Mouse (Mus musculus) spleen, postnatal 10 days (tissue): ENCODE data around the gene Lamp1.

Source experiments
- DNase-seq, 2 experiments: peaks; one replicate each; pipeline ENCODE4 v3.0.0; 2021 to 2022; ENCODE audit warnings: low spot score in 2 of 2

Gene Lamp1

DNA sequence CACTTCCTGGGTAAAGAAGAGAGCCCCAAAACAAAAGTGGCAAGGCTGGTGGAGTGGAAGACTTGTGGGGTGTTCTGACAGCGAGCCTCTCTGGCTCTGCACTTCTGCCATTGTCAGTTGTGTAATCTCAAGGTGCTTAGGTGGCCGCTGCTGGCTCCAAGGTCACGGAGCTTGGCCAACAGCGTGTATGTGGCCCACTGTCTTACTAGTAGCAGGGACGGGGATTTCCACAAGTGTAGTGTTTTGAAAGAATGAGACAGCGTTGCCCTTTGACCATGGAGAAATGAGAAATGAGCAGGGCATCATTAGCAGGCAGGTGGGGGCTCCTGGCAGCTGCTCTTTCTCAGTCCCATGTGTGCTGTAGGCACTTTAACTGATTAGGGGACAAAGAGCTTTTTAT, 3.1 kb downstream of the Lamp1 start:
- DNase-seq, result no peak

DNA sequence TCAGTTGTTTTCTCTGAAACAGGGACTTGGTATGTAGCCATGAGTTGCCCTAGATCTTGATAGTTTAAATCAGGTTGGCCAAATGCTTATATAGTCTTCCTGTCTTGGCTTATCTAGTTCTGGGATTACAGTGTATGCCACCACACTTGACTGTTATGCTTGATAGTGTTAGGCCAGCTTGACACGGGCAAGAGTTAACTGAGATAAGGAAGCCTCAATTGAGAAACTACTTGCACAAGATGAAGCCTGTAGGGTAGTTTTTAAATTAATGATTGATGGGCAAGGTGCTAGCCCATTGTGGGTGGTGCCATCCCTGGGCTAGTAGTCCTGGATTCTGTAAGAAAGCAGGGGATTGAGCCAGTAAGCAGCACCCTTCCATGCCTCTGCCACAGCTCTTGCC, 4.6 kb downstream of the Lamp1 start:
- no peak for DNase-seq

DNA sequence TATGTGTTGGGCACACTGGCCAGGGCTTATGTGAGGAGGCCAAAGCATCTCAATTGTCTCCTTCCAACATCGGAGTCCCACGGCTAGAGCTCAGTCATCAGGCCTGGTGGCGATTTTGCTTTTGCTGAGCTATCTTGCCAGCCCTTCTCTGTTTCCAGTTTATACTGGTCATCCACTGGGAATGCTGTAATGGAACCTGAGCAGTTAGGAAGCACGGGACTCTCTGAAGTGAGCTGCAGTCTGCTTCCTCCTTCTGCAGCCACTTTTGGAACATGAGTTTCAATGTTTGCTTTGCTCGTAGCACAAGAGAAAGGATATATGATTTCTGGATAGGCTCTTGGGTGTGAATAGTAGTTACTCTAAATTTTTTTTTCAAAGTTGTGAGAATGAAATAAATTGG, 5.4 kb downstream of the Lamp1 start:
- DNase-seq, result no peak

DNA sequence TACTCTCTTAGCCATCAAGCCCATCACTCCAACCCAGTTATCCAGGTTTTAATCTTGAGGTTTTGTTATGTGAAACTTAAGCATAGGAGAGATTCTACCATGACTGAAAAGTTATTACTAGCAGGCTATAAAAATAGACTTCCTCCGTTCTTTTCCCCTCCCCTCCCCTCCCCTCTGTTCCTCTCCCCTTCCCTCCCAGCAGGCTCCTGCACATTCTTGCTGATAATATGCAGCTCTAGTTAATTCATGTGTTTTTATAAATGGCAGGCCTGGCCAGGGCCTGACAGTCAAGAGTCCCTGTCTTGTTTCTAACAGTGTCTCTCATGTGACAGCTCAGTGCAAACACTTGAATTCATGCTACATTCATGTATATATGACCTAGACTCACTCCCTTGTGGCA, 11.5 kb downstream of the Lamp1 start:
- no peak for DNase-seq

DNA sequence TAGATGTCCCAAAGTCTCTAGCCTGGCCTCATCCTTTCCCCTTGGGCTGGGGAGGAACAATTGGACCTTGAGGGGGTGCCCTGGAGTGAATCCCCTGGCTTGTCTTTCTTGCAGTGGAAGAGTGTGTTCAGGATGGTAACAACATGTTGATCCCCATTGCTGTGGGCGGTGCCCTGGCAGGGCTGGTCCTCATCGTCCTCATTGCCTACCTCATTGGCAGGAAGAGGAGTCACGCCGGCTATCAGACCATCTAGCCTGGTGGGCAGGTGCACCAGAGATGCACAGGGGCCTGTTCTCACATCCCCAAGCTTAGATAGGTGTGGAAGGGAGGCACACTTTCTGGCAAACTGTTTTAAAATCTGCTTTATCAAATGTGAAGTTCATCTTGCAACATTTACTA, 15.3 kb downstream of the Lamp1 start:
- no peak for DNase-seq

DNA sequence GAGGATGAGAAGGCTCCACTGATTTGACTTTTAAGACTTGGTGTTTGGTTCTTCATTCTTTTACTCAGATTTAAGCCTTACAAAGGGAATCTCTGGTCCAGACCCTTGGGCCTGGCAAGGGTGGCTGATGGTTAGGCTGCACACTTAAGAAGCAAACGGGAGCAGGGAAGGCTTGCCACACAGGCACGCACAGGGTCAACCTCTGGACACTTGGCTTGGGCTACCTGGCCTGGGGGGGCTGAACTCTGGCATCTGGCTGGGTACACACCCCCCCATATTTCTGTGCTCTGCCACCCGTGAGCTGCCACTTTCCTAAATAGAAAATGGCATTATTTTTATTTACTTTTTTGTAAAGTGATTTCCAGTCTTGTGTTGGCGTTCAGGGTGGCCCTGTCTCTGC, 15.8 kb downstream of the Lamp1 start:
- no peak for DNase-seq

DNA sequence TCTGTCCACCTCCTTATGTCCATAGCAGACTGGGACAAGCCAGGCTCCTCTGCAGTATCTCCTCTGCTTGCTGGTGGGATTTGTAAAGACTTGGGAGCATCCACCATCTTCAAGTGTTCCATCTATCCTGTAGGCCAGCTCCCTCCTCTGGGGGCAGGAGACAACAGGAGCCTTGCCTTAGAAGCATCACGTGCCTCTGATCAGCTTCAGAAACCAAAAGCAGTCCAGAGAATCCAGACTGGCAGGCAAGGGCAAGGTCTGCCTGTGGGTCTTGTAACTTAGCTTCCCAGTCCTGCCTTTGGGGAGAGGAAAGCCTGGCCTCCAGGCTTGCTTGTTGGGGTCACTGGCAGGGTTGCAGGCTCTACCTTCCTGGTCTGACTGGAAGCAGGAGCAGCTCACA, 16.7 kb downstream of the Lamp1 start:
- DNase-seq, result no peak

DNA sequence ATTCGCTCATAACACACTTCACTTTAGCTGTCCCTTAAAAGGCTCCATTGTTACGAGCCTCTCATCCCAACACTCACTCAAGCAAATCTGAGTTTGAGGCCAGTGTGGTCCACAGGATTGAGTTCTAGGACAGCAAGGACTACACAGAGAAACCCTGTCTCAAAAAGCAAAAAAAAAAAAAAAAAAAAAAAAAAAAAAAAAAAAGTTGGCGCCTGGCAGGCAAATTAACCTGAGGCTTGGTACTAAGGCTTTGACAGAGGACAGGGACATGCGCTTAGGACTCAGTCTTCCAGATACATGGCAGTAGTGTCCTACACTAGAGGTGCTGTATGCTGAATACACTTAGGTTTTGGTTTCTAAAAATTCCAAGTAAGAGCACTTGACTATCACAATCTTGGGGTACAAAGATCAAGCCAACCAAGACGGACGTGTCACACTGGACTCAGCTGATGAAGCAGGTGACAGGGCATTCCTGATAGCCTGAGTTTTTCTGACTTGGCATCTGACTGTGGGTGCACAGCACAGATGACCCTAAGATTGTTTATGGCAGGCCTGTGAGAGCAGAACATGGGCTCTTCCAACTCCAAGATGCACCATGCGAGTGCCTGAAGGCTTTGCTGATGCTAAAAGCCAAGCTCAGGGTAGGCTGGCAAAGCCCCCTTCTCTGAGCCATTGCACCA, 18.4 kb downstream of the Lamp1 start:
- DNase-seq, result no peak

DNA sequence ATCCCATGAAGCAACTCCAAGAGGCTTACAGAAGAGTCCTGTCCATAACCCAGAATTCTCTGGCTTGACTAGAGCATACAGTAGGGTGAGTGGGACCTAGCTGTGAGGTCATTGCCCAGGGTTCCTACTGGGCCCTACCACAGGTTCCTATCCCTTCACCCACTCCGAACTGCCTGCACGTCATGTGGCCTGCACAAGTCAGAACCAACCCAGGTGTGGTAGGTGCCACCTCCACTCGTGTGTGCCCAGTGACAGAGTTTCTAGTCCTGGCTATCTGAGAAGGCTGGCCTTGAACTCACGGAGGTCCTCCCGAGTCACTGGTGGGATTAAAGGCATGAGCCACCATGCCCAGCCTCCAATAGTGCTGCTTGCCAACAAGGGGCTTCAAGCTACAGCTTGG, 19.2 kb downstream of the Lamp1 start:
- no peak for DNase-seq

DNA sequence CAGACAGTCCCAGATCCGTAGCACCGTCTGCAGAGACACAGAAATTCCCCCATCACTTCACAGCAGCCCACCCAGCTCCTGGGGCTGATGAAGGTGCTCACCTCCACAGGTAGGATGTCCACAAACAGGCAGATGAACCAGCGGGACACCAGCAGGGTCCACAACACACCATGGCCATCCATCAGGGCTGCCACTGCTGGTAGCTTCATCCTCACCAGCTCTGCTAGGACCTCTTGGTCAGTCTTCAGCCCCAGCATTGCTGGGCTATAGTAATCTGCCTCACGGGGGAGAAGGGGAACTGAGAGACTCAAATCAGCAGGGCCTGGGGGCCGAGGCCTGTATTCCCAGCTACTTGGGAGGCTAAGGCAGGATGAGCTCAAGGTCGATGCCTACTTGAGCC, 20.5 kb downstream of the Lamp1 start:
- no peak for DNase-seq

DNA sequence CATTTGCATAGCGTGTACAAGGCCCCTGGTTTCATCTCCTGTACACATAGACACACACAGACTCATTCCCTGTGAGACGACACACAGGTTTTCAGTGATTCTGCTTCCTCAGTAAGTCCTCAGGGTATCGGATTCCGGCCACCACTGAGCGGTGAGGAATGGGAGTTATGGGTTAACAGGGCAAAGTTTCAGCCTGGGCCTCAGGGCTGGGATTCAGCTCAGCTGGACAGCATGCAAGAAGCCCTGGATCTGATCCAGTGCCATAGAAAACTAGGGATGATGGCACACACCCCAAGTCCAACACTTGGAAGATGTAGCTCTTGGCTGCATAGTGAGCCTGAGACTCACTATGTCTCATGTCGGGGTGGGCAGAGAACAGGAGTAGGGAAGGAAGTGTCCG, 21.0 kb downstream of the Lamp1 start:
- DNase-seq, result no peak

DNA sequence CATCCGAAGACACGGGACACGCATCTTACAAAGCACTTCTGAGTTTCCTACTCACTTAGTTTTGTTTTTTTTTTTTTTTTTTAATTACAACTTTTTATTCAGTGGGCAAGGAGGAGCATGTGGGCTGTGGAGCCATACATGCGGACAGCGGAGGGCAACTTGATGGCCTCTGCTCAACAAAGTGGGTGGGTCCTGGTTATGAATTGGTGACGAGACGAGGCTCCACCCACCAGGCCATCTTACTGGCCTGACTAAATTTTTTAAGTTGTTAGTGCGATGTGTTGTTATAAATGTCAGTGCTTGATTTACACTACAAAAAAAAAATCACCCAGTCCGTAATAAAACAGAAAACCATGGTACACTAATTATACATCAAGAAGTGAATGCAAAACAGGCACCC, 21.4 kb downstream of the Lamp1 start:
- DNase-seq, result no peak

DNA sequence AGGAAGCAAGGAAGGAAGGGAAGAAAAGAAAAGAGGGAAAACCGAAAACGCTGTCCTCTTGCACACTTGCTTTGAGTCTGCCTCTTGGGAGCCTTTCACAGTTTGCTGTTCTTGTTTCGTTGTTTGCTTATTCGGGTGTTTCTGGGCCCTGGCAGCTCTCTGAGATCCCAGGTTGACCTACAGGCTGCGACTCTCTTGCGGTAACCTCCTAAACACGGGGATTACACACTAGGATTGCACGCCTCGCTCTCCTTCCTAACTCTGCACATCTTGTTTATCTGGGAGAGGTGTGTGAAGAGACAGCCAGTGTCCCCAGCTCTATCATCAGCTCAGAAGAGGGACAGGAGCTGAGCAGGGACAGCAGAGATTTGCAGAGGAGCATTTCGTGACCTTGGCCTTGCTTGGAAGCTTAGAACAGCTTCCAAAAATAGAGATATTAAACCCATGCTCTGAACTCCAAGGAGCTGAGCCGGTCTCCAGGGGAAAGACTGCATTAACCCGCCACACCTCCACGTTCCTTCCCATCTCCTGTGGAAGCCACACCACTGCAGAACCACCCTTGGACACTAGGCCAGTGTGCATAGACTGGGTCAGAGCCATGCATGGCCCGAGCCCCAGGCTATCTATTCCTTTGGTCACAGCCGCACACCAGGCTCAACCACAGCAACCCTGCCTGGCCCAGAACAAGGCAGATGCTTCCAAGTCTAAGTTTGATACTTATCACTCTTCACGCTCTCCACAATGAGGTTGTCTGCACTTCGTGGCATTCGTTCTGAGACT, 22.1 kb downstream of the Lamp1 start:
- no peak for DNase-seq

DNA sequence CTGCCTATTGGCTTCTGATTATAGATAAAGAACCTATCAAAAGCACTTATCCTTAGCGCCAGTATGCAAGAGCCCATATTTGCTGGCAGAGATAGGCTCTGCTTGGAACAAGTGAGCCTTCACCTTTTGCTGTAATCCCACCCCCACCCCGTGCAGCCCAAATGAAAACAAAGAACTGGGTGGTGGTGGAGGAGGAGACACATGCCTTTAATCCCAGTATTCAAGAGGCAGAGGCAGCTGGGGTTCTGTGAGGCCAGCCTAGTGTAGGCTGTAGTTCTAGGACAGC, 22.7 kb downstream of the Lamp1 start:
- no peak for DNase-seq

DNA sequence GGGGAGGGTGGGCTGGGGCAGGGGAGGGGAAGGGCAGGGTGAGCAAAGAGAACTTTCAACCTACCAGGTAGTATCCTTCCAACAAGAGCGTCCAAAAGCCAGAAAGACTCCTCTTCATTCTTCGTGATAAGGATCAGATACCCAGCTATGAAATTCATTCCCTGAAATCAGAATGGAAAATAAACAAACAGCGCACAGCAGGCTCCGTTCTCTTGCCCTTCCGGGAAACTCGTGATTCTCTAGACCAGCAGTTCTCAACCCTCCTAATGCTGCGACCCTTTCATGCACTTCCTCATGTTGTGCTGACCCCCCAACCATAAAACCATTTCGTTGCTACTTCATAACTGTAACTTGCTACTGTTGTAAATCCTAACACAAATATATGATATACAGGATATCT, 27.9 kb downstream of the Lamp1 start:
- DNase-seq, result no peak

DNA sequence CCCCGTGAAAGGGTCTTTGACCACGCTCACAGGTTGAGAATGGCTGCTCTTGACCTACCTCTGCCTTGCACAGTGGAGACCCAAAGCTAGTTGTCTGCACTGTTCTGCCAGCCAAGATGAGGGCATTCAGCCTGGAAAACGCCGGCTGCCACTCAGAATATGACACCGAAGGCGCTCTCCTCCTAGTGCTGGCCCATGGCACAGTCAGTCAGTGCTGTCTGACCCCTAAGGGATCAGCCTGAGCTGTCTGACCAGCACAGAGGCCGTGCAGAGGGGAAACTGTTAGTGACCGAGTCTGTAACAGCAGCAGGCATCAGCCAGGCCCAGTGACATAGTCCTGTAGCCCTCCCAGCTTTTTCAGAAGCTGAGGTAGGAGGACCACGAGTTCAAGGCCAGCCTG, 28.3 kb downstream of the Lamp1 start:
- no peak for DNase-seq

DNA sequence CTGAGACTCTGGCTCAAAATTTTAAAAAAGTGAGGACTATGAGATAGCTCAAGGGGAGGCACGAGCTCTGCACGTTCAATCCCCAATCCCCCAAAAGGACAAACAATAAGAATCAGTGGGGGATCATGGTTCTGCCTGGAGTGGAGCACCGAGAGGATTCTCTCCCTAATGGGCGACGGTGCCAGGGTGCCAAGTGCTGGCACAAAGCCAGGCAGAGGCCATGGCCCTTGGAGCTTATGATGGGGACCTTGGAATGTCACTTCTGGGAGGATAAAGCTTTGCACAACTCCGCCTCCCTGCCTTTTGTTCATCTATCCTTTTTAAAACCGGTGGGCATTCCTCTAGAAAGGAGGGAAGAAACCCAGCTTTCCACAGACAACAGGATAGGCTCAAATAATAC, 28.7 kb downstream of the Lamp1 start:
- no peak for DNase-seq

DNA sequence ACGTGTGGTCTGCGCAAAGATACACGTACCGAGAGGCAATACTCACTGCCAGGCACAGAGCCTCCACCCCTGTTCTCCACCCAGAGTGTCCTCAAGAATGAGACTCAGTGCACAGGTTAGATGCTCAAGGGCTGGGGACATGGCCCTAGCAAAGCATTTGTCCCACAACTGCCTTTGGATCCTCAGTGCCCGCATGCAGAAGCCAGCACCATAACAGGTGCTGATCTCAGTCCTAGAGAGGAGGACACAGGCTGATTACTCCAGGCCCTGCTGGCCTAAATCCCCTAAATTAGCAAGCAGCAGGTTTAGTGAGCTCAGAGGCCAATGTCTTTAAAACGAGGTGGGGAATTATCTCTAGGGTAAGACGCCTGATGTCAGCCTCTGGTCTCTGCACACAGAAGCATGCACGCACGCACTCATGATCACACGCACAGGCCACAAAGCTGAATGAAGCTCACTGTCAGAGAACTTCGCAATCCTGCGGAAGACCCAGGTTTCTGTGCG, 29.1 kb downstream of the Lamp1 start:
- DNase-seq, result no peak

DNA sequence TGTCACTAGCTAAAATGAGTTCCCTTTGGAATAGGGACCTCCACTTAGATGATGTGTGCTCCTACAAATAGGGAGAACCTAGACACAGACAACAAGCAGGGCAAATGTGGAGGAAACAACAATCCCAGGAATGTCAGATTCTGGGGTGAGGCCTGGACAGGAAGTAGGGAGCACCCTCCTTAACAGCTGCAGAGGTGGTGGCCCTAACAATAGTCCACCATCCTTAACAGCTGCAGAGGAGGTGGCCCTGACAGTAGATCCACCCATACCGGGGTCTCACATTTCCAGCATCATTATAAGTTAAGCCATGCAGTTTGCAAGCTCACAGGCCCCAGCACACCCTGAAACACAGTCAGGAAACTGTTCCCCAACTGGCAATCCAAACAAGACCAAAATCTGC, 29.9 kb downstream of the Lamp1 start:
- no peak for DNase-seq

DNA sequence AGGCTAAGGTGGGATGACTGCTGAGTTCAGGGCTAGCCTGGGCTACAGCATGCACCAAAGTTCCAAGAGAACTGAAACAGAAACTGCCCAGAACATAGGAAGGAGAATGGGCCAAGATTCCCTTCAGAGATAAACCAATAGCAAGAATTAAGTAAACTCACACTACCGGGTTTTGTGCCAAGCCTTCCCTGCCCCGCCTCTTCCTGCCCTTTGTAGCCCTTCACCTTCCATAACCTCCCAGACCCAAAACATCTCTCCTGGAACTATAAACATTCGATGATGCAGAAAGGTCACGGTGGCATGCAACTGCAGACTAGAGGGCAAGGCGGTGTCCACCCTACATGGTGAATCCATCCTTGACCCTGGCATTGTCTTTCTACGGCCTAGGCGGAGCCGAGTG, 31.3 kb downstream of the Lamp1 start:
- no peak for DNase-seq

DNA sequence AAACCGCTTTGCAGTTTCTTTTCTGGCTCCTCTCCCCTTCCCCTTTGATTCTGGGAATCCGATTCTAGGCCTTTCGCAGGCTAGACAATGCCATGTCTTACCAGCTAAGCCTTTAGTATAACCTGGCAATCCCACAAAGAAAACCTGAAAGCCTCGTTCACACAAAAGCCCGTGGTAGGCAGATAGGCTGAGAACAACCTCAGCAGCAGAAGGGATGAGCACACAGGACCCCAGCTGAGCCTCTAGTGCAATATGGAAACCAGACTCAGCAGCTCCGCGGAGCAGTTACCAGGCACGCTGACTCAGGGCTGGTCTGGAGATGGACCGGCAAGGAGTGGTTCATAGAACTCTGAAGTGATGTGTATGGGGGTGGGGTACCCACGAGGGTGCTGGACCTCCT, 35.9 kb downstream of the Lamp1 start:
- no peak for DNase-seq

DNA sequence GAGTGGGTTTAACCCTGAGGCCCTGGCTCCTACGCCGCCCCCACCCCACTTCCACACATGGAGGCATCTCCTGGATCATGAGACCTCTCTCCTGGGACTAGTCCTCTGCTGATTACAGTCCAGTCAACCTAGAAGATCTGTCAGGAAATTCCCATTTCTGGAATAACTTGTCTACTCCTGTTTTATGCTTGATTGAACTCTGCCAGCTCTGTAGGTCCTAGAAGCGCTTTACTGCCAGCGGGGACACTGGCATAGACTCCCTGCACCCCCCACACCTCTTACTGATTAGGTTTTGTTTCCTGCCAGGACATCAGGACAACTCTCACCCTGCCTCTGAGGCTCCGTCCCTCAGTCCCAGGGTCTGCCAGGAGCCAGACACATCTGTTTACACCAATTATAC, 38.5 kb downstream of the Lamp1 start:
- no peak for DNase-seq

DNA sequence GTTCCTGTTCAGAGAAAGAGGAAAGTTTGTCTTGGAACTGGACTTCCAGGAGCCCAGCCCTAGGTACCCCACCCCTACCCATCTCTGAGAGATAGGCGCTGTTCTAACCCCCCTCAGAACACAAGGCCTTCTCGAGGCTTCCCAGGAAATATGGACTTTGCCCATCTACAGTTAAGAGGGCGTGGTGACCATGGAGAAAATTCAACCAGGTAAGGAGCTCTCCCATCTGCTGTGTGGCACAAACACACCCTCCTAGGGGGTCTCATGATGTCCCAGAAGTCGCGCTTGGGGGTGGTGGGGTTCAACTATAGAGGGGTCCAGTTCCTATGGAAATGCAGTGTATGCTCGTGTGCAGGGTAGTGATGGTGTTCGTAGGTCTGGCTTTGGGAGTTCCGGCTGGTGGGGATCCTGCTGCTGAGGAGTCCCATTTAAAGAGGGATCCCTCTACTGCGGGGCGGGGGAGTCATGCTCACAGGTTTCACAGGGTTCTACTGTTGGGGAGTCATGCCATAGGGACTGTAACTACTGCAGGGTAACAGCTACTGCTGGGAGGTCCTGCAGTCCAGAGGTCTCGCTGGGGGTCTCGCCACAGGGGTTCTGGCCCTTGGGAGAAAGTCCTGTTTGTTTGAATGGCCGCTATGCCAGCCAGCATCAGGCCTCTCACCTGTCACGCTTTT, 40.6 kb downstream of the Lamp1 start:
- no peak for DNase-seq
